ENCODE assay signal across 8 mouse cellular contexts in the genomic region with DNA sequence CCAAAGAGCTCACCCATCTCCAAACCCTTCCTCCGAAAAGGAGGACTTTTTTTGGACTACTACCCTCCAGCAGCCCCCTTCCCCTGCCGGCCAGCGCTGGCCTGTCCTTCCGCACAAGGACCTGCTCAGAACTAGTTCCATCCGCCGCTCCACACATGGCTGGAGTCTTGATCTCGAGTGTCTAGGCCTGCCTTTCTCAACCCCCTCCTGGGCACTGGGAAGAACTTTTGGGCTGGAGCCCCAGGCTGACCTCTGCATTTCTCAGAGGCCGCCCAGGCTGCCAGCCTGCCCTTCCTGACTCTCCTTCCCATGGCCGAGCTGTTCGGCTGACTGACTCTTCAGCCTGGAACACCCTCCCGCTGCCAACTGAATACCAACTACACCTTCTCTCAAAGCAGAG. TPM values are rescaled to one million over a fixed set of nuclear protein-coding genes. Genes with fewer than 3 reads are reported as not detected.
DNase-seq lines count a peak whose midpoint lies in the region; ATAC-seq lines count a peak whose summit lies in the region.

No protein-coding gene starts in this region.

- H3K4me2 ChIP-seq in heart, embryonic 16.5 days (ENCODE audit: low read depth, low read length) = peak overlapping the region; percentile 68
- H3K4me2 ChIP-seq in embryonic facial prominence, embryonic 13.5 days = peak overlapping the region; percentile 61
- H3K4me2 ChIP-seq in midbrain, embryonic 15.5 days = peak overlapping the region; percentile 62

- H3K27me3 ChIP-seq in heart, embryonic 16.5 days (ENCODE audit: control insufficient read depth, insufficient read depth, low read length) = peaks cover 91% of the 10 kb centered on the region
- H3K27me3 ChIP-seq in embryonic facial prominence, embryonic 13.5 days = peaks cover 95% of the 10 kb centered on the region
- H3K27me3 ChIP-seq in midbrain, embryonic 15.5 days (replicated peaks) = peaks cover 81% of the 10 kb centered on the region

- 12% methylated on average over 11 of the region's 11 CpGs for whole genome bisulfite sequencing in heart, embryonic 16.5 days
- WGBS in embryonic facial prominence, embryonic 13.5 days = 19% methylated on average over 11 of the region's 11 CpGs
- WGBS in midbrain, embryonic 15.5 days = 17% methylated on average over 11 of the region's 11 CpGs

- H3K9ac ChIP-seq in heart, embryonic 16.5 days (ENCODE audit: low read length) = peak overlapping the region; percentile 56; the same call in 1 of the 2 replicates
- peak overlapping the region; percentile 58 for H3K9ac ChIP-seq in embryonic facial prominence, embryonic 13.5 days
- H3K9ac ChIP-seq in midbrain, embryonic 15.5 days = peak overlapping the region; percentile 25; the same call in 1 of the 2 replicates

- H3K36me3 ChIP-seq in heart, embryonic 16.5 days (ENCODE audit: control insufficient read depth, insufficient read depth) = no peaks in the 10 kb centered on the region
- H3K36me3 ChIP-seq in embryonic facial prominence, embryonic 13.5 days = no peaks in the 10 kb centered on the region
- H3K36me3 ChIP-seq in midbrain, embryonic 15.5 days (replicated peaks) = no peaks in the 10 kb centered on the region

- no peaks in the 10 kb centered on the region for H3K9me3 ChIP-seq in heart, embryonic 16.5 days (replicated peaks; ENCODE audit: control insufficient read depth, low read length)
- no peaks in the 10 kb centered on the region for H3K9me3 ChIP-seq in embryonic facial prominence, embryonic 13.5 days
- H3K9me3 ChIP-seq in midbrain, embryonic 15.5 days = no peaks in the 10 kb centered on the region

- intact Hi-C loops in heart, postnatal 25 days (cut with DNase I) = no loop called here

- H3K27ac ChIP-seq in heart, embryonic 16.5 days (ENCODE audit: low read length) = no peak overlapping the region
- H3K27ac ChIP-seq in embryonic facial prominence, embryonic 13.5 days = no peak overlapping the region
- no peak overlapping the region for H3K27ac ChIP-seq in midbrain, embryonic 15.5 days

- ATAC-seq in heart, embryonic 16.5 days (replicated peaks; ENCODE audit: extremely low read depth, insufficient read depth, low FRiP score) = no peak
- no peak for ATAC-seq in embryonic facial prominence, embryonic 13.5 days (ENCODE audit: insufficient number of reproducible peaks, insufficient read depth, low FRiP score, low TSS enrichment, low read depth)
- no peak; the same call in 1 of the 2 replicates for ATAC-seq in midbrain, embryonic 15.5 days (replicated peaks)

- H3K4me1 ChIP-seq in heart, embryonic 16.5 days (ENCODE audit: control insufficient read depth, insufficient read depth, low read length) = peaks cover 8% of the 10 kb centered on the region; the same call in 1 of the 2 replicates
- H3K4me1 ChIP-seq in embryonic facial prominence, embryonic 13.5 days = peaks cover 10% of the 10 kb centered on the region; the same call in 1 of the 2 replicates
- peaks cover 24% of the 10 kb centered on the region for H3K4me1 ChIP-seq in midbrain, embryonic 15.5 days

- peak overlapping the region; percentile 44 for H3K4me3 ChIP-seq in heart, embryonic 16.5 days (ENCODE audit: low read length)
- peak overlapping the region; percentile 36 for H3K4me3 ChIP-seq in embryonic facial prominence, embryonic 13.5 days
- H3K4me3 ChIP-seq in midbrain, embryonic 15.5 days = peak overlapping the region; percentile 37

- DNase-seq in heart, postnatal 25 days (ENCODE audit: low spot score) = no peak
- DNase-seq in kidney, adult 8-10 months = peak; percentile 22 to 39
- DNase-seq in lung, postnatal 25 days (ENCODE audit: low spot score) = no peak
- DNase-seq in spleen, postnatal 14 days (ENCODE audit: low spot score in 2 of 2) = no peak
- no peak for DNase-seq in thymus, postnatal 36 days

RNA-seq across cellular contexts. Expression of a gene that starts 1.8 kb away (rescaled TPM):
- polyA plus RNA-seq in heart, embryonic 16.5 days (2015; fragmentation: Nextera tagmentation; extraction: Ambion mirVana) = 0.42 TPM in 1 of 2 replicates, not detected in the other
- not detected for total RNA-seq in heart, postnatal 25 days (2021)
- not detected in 2 replicates for polyA plus RNA-seq in embryonic facial prominence, embryonic 13.5 days (2015; fragmentation: Nextera tagmentation; extraction: Ambion mirVana)
- 0.68 and 0.93 TPM in 2 replicates for polyA plus RNA-seq in midbrain, embryonic 15.5 days (2015; fragmentation: Nextera tagmentation; extraction: Ambion mirVana)

RNA-seq across cellular contexts. Expression of a gene that starts 3.2 kb away (rescaled TPM):
- not detected in 2 replicates for polyA plus RNA-seq in heart, embryonic 16.5 days (2015; fragmentation: Nextera tagmentation; extraction: Ambion mirVana)
- total RNA-seq in heart, postnatal 25 days (2021) = not detected
- 1.8 and 2.6 TPM in 2 replicates for polyA plus RNA-seq in embryonic facial prominence, embryonic 13.5 days (2015; fragmentation: Nextera tagmentation; extraction: Ambion mirVana)
- polyA plus RNA-seq in midbrain, embryonic 15.5 days (2015; fragmentation: Nextera tagmentation; extraction: Ambion mirVana) = not detected in 2 replicates

RNA-seq across cellular contexts. Expression of a gene that starts 18.9 kb away (rescaled TPM):
- 3.6 and 4.7 TPM in 2 replicates for polyA plus RNA-seq in heart, embryonic 16.5 days (2015; fragmentation: Nextera tagmentation; extraction: Ambion mirVana)
- 10 to 100 TPM; 18.1 to 18.7 TPM for total RNA-seq in heart, postnatal 25 days (2021)
- polyA plus RNA-seq in embryonic facial prominence, embryonic 13.5 days (2015; fragmentation: Nextera tagmentation; extraction: Ambion mirVana) = 0.18 and 0.22 TPM in 2 replicates
- polyA plus RNA-seq in midbrain, embryonic 15.5 days (2015; fragmentation: Nextera tagmentation; extraction: Ambion mirVana) = 0.59 and 1.0 TPM in 2 replicates

RNA-seq across cellular contexts. Expression of a gene that starts 22.1 kb away (rescaled TPM):
- 0.58 and 0.75 TPM in 2 replicates for polyA plus RNA-seq in heart, embryonic 16.5 days (2015; fragmentation: Nextera tagmentation; extraction: Ambion mirVana)
- not detected for total RNA-seq in heart, postnatal 25 days (2021)
- 0.53 and 1.2 TPM in 2 replicates for polyA plus RNA-seq in embryonic facial prominence, embryonic 13.5 days (2015; fragmentation: Nextera tagmentation; extraction: Ambion mirVana)
- polyA plus RNA-seq in midbrain, embryonic 15.5 days (2015; fragmentation: Nextera tagmentation; extraction: Ambion mirVana) = 0.63 and 0.84 TPM in 2 replicates

RNA-seq across cellular contexts. Expression of a gene that starts 28.2 kb away (rescaled TPM):
- polyA plus RNA-seq in heart, embryonic 16.5 days (2015; fragmentation: Nextera tagmentation; extraction: Ambion mirVana) = 33.9 and 38.2 TPM in 2 replicates
- total RNA-seq in heart, postnatal 25 days (2021) = 10 to 100 TPM; 23.5 to 37.6 TPM
- polyA plus RNA-seq in embryonic facial prominence, embryonic 13.5 days (2015; fragmentation: Nextera tagmentation; extraction: Ambion mirVana) = 43.6 and 52.0 TPM in 2 replicates
- 16.1 and 19.8 TPM in 2 replicates for polyA plus RNA-seq in midbrain, embryonic 15.5 days (2015; fragmentation: Nextera tagmentation; extraction: Ambion mirVana)

Comparison
In these comparisons a context has a peak if more than half of its experiments do, and no peak if none do; other contexts are left out.
1. DNase-seq: peak in kidney, adult 8-10 months (2 of 2); none in heart, postnatal 25 days (single experiment), lung, postnatal 25 days (single experiment), spleen, postnatal 14 days (0 of 2) and thymus, postnatal 36 days (0 of 2).
2. Peak in every context shown above with its lines, with median percentiles within 50 percentile points of each other: H3K4me2 ChIP-seq, H3K4me3 ChIP-seq and H3K9ac ChIP-seq.